Mouse (Mus musculus): ENCODE results near the gene Adgrb3. TPM values are rescaled to one million over a fixed set of nuclear protein-coding genes. Genes with fewer than 3 reads are reported as not detected.
"Not testable (repeated sequence)": the region's sequence is repeated elsewhere in the genome, so short reads cannot be mapped to it uniquely, and the experiment has no call there.

Adgrb3 gene
- polyA plus RNA-seq, 3 experiments from 2014 or later = 0.12 to 0.23 (median 0.15) TPM

GRCm38 (mm10) chr1:25088010-25088719, 741.3 kb downstream of the Adgrb3 start:
- ATAC-seq = no peak

- ATAC-seq = no peak
Observed at GRCm38 (mm10) chr1:25085616-25086372, 743.7 kb downstream of the Adgrb3 start.

- ATAC-seq = no peak
Observed at GRCm38 (mm10) chr1:25082377-25082776, 747.1 kb downstream of the Adgrb3 start.

- ATAC-seq = no peak
Observed at GRCm38 (mm10) chr1:25081265-25081849, 748.1 kb downstream of the Adgrb3 start.

GRCm38 (mm10) chr1:25079395-25079794, 750.1 kb downstream of the Adgrb3 start:
- no peak for ATAC-seq

GRCm38 (mm10) chr1:25075952-25076351, 753.6 kb downstream of the Adgrb3 start:
- no peak for ATAC-seq

- ATAC-seq = no peak
Observed at GRCm38 (mm10) chr1:25063964-25064363, 765.5 kb downstream of the Adgrb3 start.

- no peak for ATAC-seq
Observed at GRCm38 (mm10) chr1:25060935-25061334, 768.6 kb downstream of the Adgrb3 start.

GRCm38 (mm10) chr1:25060191-25060590, 769.3 kb downstream of the Adgrb3 start:
- no peak for ATAC-seq

- no peak for ATAC-seq
Observed at GRCm38 (mm10) chr1:25057656-25058055, 771.9 kb downstream of the Adgrb3 start.

- ATAC-seq = no peak
Observed at GRCm38 (mm10) chr1:25057212-25057611, 772.3 kb downstream of the Adgrb3 start.

- no peak for ATAC-seq
Observed at GRCm38 (mm10) chr1:25042091-25042490, 787.4 kb downstream of the Adgrb3 start.

- ATAC-seq = no peak
Observed at GRCm38 (mm10) chr1:25034161-25034560, 795.3 kb downstream of the Adgrb3 start.

- no peak for ATAC-seq
Observed at GRCm38 (mm10) chr1:25033155-25034095, 796.1 kb downstream of the Adgrb3 start.

- no peak for ATAC-seq
Observed at GRCm38 (mm10) chr1:25023156-25023555, 806.4 kb downstream of the Adgrb3 start.

- ATAC-seq = not testable (repeated sequence)
Observed at GRCm38 (mm10) chr1:25017851-25018250, 811.7 kb downstream of the Adgrb3 start.
